Mouse (Mus musculus) embryonic fibroblast, embryonic 13.5 days (primary cell): ENCODE measurements at regions not wholly inside any gene's neighbourhood (a gene's known extent, or its start where the extent isn't known, plus 50 kb on each side); places are given as distances from the start of the nearest gene placed in this dataset.

Experiments
- H3K27ac ChIP-seq: 2 replicates; pipeline ENCODE4 v1.5.1; 2012; ENCODE audit warnings: low read length, control low read depth, inconsistent platforms; ENCODE audit not compliant: insufficient read depth
- H3K4me1 ChIP-seq: 2 replicates; pipeline ENCODE4 v1.6.1; 2011; ENCODE audit warnings: low read length; ENCODE audit not compliant: control insufficient read depth, insufficient read depth
- H3K4me3 ChIP-seq: 2 replicates; pipeline ENCODE4 v1.5.1; 2011; ENCODE audit warnings: mild to moderate bottlenecking, control low read depth, low read length; ENCODE audit not compliant: insufficient read depth
- CTCF ChIP-seq: IDR thresholded peaks from 2 replicates; pipeline ENCODE4 v1.5.1; 2011; ENCODE audit warnings: mild to moderate bottlenecking, control low read depth, low read length, moderate library complexity, borderline replicate concordance; ENCODE audit not compliant: insufficient read depth
- POLR2A ChIP-seq: IDR thresholded peaks from 2 replicates; pipeline ENCODE4 v1.6.1; 2011; ENCODE audit warnings: low read depth, mild to moderate bottlenecking, control low read depth, low read length, moderate library complexity

GRCm38 (mm10) chr1:151113199-151113598 is 69.1 kb upstream of the Gm47985 start:
- no peak for TF ChIP-seq POLR2A
- no peak for TF ChIP-seq CTCF
- Histone ChIP-seq H3K4me3 (no peak overlapping the region), H3K4me1 (no peaks in the 10 kb centered on the region), H3K27ac (no peak overlapping the region)

GRCm38 (mm10) chr1:151118530-151118929 is 63.8 kb upstream of the Gm47985 start:
- H3K27ac ChIP-seq, result no peak overlapping the region
- H3K4me1 ChIP-seq, result peaks cover 3% of the 10 kb centered on the region
- H3K4me3 ChIP-seq, result no peak overlapping the region
- TF ChIP-seq CTCF (no peak), POLR2A (no peak)

DNA sequence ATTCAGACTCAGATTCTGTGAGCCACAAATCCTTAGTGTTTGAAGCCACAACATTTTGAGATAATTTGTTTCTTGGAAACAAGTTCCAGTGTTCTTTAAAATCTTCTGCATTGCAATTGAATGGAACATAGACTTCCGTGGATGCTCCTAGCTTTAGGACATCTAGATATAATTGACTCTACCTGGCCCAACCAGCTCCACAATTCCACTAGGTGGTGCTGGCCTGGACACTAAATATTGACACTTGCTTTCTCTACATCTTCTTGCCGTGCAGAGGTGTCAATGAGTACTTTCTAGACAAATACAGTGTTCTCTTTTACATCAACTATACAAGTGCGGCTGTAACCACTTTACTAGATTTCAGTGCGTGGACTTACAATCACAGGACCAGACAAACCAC is 63.4 kb upstream of the Gm47985 start:
- TF ChIP-seq CTCF (no peak), POLR2A (no peak)
- Histone ChIP-seq H3K27ac (no peak overlapping the region), H3K4me1 (peaks cover 3% of the 10 kb centered on the region), H3K4me3 (no peak overlapping the region)

GRCm38 (mm10) chr1:151119566-151119965 is 62.8 kb upstream of the Gm47985 start:
- Histone ChIP-seq H3K4me1 (peaks cover 3% of the 10 kb centered on the region), H3K4me3 (no peak overlapping the region), H3K27ac (no peak overlapping the region)
- no peak for TF ChIP-seq CTCF
- TF ChIP-seq POLR2A, result no peak

GRCm38 (mm10) chr1:151121686-151122085 is 60.7 kb upstream of the Gm47985 start:
- TF ChIP-seq CTCF (no peak), POLR2A (no peak)

DNA sequence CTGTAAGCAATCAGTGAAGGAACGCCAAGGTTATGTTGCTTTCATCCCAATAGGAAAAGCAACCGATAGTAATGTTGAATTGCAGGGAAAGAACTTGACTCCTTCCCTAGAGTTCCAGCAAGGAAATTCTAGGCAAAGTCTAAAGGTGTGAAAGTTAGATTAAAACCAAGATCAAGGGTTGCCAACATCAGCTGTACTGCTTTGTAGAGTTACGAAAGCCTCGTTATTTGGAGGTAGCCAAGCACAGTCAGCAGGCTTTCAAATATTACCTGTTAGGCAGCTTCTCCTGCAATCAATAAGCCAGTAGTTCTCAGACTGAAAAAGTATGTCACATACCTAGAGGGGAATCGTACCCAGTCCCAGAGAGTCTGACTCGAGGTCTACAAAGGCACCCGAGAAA is 58.4 kb upstream of the Gm47985 start:
- H3K4me3 ChIP-seq, result no peak overlapping the region
- no peak overlapping the region for H3K27ac ChIP-seq
- TF ChIP-seq POLR2A, result no peak
- TF ChIP-seq CTCF, result no peak
- no peaks in the 10 kb centered on the region; the same call in 1 of the 2 replicates for H3K4me1 ChIP-seq

More at GRCm38 (mm10) chr1:151121686-151122085, 60.7 kb upstream of the Gm47985 start:
- peaks cover 3% of the 10 kb centered on the region for H3K4me1 ChIP-seq
- H3K4me3 ChIP-seq, result no peak overlapping the region
- H3K27ac ChIP-seq, result no peak overlapping the region

DNA sequence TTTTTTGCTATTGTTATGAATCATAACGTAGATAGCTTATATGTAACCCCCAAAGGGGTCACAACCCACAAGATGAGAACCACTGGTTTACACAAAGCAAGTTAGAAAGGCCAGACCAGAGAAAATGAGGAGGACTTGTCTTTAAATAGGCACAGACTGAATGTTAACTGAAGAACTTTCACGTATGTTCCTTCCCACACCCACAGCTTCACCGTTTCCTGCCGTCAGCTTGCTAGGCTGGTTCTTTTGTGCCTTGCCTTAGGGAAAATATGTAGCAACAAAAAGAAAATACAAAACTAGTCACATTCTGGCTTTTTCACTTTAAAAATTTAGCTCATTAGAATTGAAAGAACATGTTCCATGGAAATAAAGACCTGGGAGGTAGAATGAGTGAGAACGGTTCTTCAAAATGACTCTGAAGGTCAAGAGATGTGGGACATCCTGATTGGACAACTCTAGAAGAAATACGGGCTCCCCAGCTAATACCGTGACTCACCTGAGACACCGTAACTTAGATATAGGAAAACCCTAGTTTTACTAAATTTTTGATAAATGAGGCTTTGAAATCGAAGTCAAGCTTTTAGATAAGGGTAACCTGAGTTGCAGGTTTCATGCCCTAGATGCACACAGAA is 57.2 kb upstream of the Gm47985 start:
- H3K4me3 ChIP-seq, result no peak overlapping the region
- no peak overlapping the region for H3K27ac ChIP-seq
- TF ChIP-seq CTCF, result no peak
- TF ChIP-seq POLR2A, result no peak

GRCm38 (mm10) chr1:151125764-151126485 is 56.4 kb upstream of the Gm47985 start:
- Histone ChIP-seq H3K4me1 (no peaks in the 10 kb centered on the region; the same call in 1 of the 2 replicates), H3K27ac (no peak overlapping the region), H3K4me3 (no peak overlapping the region)
- TF ChIP-seq CTCF, result no peak
- TF ChIP-seq POLR2A, result no peak

More for the DNA sequence above, 57.2 kb upstream of the Gm47985 start:
- H3K4me1 ChIP-seq, result no peaks in the 10 kb centered on the region; the same call in 1 of the 2 replicates

GRCm38 (mm10) chr1:151126756-151127155 is 55.6 kb upstream of the Gm47985 start:
- no peak for TF ChIP-seq CTCF
- no peak for TF ChIP-seq POLR2A
- Histone ChIP-seq H3K27ac (no peak overlapping the region), H3K4me3 (no peak overlapping the region), H3K4me1 (no peaks in the 10 kb centered on the region; the same call in 1 of the 2 replicates)

DNA sequence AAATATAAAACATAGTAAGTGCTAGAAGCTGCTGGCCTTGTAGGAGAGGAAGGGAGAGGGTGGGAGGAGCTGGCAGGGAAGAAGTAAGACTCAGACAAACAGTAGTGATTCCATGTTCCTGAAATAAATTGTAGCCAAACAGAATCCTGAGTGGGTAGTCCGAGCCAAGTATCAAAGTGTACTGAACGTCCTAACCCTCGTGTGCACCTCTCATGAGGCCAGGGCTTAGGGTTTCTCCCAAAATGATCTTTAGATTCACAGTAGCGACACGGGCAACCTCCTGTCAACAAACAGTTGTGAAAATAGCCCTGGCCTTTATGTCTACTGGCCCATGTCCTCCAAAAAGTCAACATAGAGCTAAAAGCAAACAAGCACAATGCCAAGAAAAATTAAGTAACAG is 54.3 kb upstream of the Gm47985 start:
- H3K27ac ChIP-seq, result no peak overlapping the region
- no peak overlapping the region for H3K4me3 ChIP-seq
- no peaks in the 10 kb centered on the region; the same call in 1 of the 2 replicates for H3K4me1 ChIP-seq
- TF ChIP-seq POLR2A (no peak), CTCF (no peak)
